Mouse (Mus musculus) kidney, embryonic 14.5 days (tissue): ENCODE results near the gene Slc6a13. TPM values are rescaled to one million over a fixed set of nuclear protein-coding genes. Genes with fewer than 3 reads are reported as not detected.

Source experiments
- ATAC-seq: fragments of 200-750 bp; cut with Nextera tagmentation; 2 replicates; pipeline ENCODE4 v1.8.0; 2017; ENCODE audit warnings: moderate number of reproducible peaks, mild to moderate bottlenecking, moderate TSS enrichment, moderate library complexity; ENCODE audit not compliant: low FRiP score, low TSS enrichment
- H3K27ac ChIP-seq: fragments of 300-500 bp; sonication (generic); 2 replicates; pipeline ENCODE4 v1.5.1; 2014; ENCODE audit warnings: low read depth, mild to moderate bottlenecking, low read length, moderate library complexity, mixed read lengths
- H3K27me3 ChIP-seq: fragments of 300-500 bp; sonication (generic); 2 replicates; pipeline ENCODE4 v1.6.1; 2014; ENCODE audit warnings: mild to moderate bottlenecking, low read length; ENCODE audit not compliant: control insufficient read depth, insufficient read depth
- H3K36me3 ChIP-seq: fragments of 300-500 bp; sonication (generic); 2 replicates; pipeline ENCODE4 v1.6.1; 2014; ENCODE audit warnings: low read length, mixed read lengths; ENCODE audit not compliant: control insufficient read depth, insufficient read depth
- H3K4me1 ChIP-seq: fragments of 300-500 bp; sonication (generic); 2 replicates; pipeline ENCODE4 v1.6.1; 2014; ENCODE audit warnings: low read length, mixed read lengths; ENCODE audit not compliant: control insufficient read depth, insufficient read depth
- H3K4me2 ChIP-seq: fragments of 300-500 bp; sonication (generic); replicated peaks from 2 replicates; pipeline ENCODE4 v1.6.1; 2014; ENCODE audit warnings: low read depth, mild to moderate bottlenecking, low read length
- H3K4me3 ChIP-seq: fragments of 300-500 bp; sonication (generic); 2 replicates; pipeline ENCODE4 v1.5.1; 2014; ENCODE audit warnings: mild to moderate bottlenecking, low read length
- H3K9ac ChIP-seq: fragments of 300-500 bp; sonication (generic); 2 replicates; pipeline ENCODE4 v1.6.1; 2014; ENCODE audit warnings: low read depth, mild to moderate bottlenecking, low read length, moderate library complexity
- H3K9me3 ChIP-seq: fragments of 300-500 bp; sonication (generic); 2 replicates; pipeline ENCODE4 v1.6.1; 2016; ENCODE audit warnings: low read length; ENCODE audit not compliant: control insufficient read depth
- WGBS: fragments of 180-500 bp; shearing (Covaris S2); extraction: QIAGEN DNeasy Blood & Tissue Kit; methylation state at CpG from one replicate; pipeline ENCODE4 v1.1.7; 2014; 5-methylcytosine and 5-hydroxymethylcytosine counted together
- microRNA-seq: library from miRNA; unstranded; fragments of <30 nt; microRNA quantifications from one replicate; pipeline ENCODE4, GENCODE M21; 2016
- polyA plus RNA-seq: library from polyadenylated mRNA; unstranded; fragments of >200 nt; fragmentation: Nextera tagmentation; extraction: Ambion mirVana; gene quantifications from 2 replicates; pipeline ENCODE4 v1.2.1, GENCODE M21; 2014

The Slc6a13 gene
- polyA plus RNA-seq, 1 experiment from 2014 or later: 13.4 TPM

GRCm38 (mm10) chr6:121380576-121380975, 80.5 kb downstream of the Slc6a13 start:
- 67% methylated on average over 8 of the region's 8 CpGs for WGBS
- Histone ChIP-seq H3K9ac (no peak overlapping the region), H3K9me3 (no peaks in the 10 kb centered on the region), H3K27me3 (no peaks in the 10 kb centered on the region; the same call in 1 of the 2 replicates), H3K4me3 (no peak overlapping the region), H3K27ac (no peak overlapping the region), H3K36me3 (no peaks in the 10 kb centered on the region), H3K4me1 (no peaks in the 10 kb centered on the region), H3K4me2 (no peak overlapping the region)
- ATAC-seq: no peak

DNA sequence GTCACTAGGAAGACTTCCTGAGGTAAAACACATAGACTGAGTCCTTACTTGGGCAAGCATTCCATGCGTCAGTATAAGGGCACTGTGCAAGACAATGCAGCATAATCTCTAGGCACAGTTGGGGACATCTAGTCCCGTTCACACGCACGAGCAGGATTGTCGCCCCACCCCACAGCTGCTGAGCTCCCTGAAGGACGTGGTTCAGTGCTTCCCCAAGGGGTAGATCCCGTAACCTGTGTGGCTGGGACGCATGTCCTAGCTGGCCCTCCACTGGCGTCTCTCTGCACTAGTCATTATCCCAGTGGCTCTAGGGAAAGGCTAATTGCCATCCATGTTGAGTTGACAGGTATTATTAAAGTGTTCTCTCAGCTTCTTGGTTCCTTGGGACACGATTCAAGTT, 82.0 kb downstream of the Slc6a13 start:
- Histone ChIP-seq H3K4me1 (no peaks in the 10 kb centered on the region), H3K9ac (no peak overlapping the region), H3K27ac (no peak overlapping the region), H3K36me3 (no peaks in the 10 kb centered on the region), H3K4me3 (no peak overlapping the region), H3K9me3 (no peaks in the 10 kb centered on the region), H3K4me2 (no peak overlapping the region), H3K27me3 (no peaks in the 10 kb centered on the region; the same call in 1 of the 2 replicates)
- no peak for ATAC-seq
- 44% methylated on average over 10 of the region's 10 CpGs for WGBS

DNA sequence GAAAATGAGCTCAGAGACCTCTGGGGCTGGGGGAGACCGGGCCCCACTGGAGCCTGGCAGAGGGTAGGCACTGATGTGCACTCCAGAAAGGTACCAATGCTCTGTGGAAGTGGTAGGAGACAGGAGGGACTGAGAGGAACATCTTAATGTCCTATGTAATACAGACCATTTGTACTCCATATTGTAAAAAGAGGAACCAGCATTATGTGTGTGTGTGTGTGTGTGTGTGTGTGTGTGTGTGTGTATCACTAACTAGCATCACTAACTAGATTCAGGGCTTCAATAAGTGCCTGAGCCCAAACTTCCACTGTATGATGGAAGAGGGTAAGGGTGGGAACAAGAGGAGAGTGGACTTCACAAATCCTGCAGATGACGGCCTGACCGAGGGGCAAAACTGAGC, 85.4 kb downstream of the Slc6a13 start:
- no peak for ATAC-seq
- no peaks in the 10 kb centered on the region for H3K9me3 ChIP-seq
- H3K4me2 ChIP-seq: no peak overlapping the region
- H3K4me1 ChIP-seq: no peaks in the 10 kb centered on the region
- WGBS: 81% methylated on average over 3 of the region's 3 CpGs
- H3K27ac ChIP-seq: no peak overlapping the region
- no peak overlapping the region for H3K9ac ChIP-seq
- H3K27me3 ChIP-seq: no peaks in the 10 kb centered on the region; the same call in 1 of the 2 replicates
- no peak overlapping the region for H3K4me3 ChIP-seq
- H3K36me3 ChIP-seq: no peaks in the 10 kb centered on the region

Small RNA genes within 50 kb of the gene (microRNA-seq; reads per million reads assigned to microRNA genes)
- gene Gm24855: not detected

Other genes with a start within 250 kb of the Slc6a13 start
- gene Mical3, start 169.2 kb upstream of the Slc6a13 start, polyA plus RNA-seq: 16.7 and 20.0 TPM in 2 replicates
- gene Pex26, start 116.6 kb upstream of the Slc6a13 start, polyA plus RNA-seq: 6.3 and 8.4 TPM in 2 replicates
- 0.18 and 0.30 TPM in 2 replicates for gene Tuba8, start 89.5 kb upstream of the Slc6a13 start, polyA plus RNA-seq
- 1.6 and 1.8 TPM in 2 replicates for gene Usp18, start 54.3 kb upstream of the Slc6a13 start, polyA plus RNA-seq
- gene Slc6a12, start 42.8 kb downstream of the Slc6a13 start, polyA plus RNA-seq: 0.21 and 0.35 TPM in 2 replicates
- 0.08 TPM in 1 of 2 replicates, not detected in the other for gene Iqsec3, start 173.5 kb downstream of the Slc6a13 start, polyA plus RNA-seq